Mouse (Mus musculus) limb, embryonic 11.5 days (tissue): ENCODE results near the gene Chrnd. TPM values are rescaled to one million over a fixed set of nuclear protein-coding genes. Genes with fewer than 3 reads are reported as not detected.

ENCODE experiments used
- ATAC-seq: fragments of 200-750 bp; cut with Nextera tagmentation; 2 replicates; pipeline ENCODE4 v1.8.0; 2017; ENCODE audit warnings: low read depth; ENCODE audit not compliant: insufficient number of reproducible peaks, low FRiP score, low TSS enrichment
- DNase-seq: peaks from one replicate; pipeline ENCODE4 v3.0.0-alpha.2; 2015; ENCODE audit warnings: low spot score
- H3K27ac ChIP-seq: fragments of 300-500 bp; sonication (generic); replicated peaks from 2 replicates; pipeline ENCODE4 v1.5.1; 2014; ENCODE audit warnings: low read depth, mild to moderate bottlenecking, low read length
- H3K27me3 ChIP-seq: fragments of 300-500 bp; sonication (generic); 2 replicates; pipeline ENCODE4 v1.6.1; 2014; ENCODE audit warnings: mild to moderate bottlenecking, low read length, mixed read lengths; ENCODE audit not compliant: control insufficient read depth, insufficient read depth
- H3K36me3 ChIP-seq: fragments of 300-500 bp; sonication (generic); 2 replicates; pipeline ENCODE4 v1.6.1; 2014; ENCODE audit warnings: mild to moderate bottlenecking, low read length, moderate library complexity, mixed read lengths; ENCODE audit not compliant: control insufficient read depth, insufficient read depth
- H3K4me1 ChIP-seq: fragments of 300-500 bp; sonication (generic); 2 replicates; pipeline ENCODE4 v1.6.1; 2014; ENCODE audit warnings: low read length, mixed read lengths; ENCODE audit not compliant: control insufficient read depth, insufficient read depth
- H3K4me2 ChIP-seq: fragments of 300-500 bp; sonication (generic); 2 replicates; pipeline ENCODE4 v1.6.1; 2014; ENCODE audit warnings: low read depth, mild to moderate bottlenecking, moderate library complexity; ENCODE audit not compliant: severe bottlenecking
- H3K4me3 ChIP-seq: fragments of 300-500 bp; sonication (generic); 2 replicates; pipeline ENCODE4 v1.5.1; 2014; ENCODE audit warnings: low read depth, low read length
- H3K9ac ChIP-seq: fragments of 300-500 bp; sonication (generic); 2 replicates; pipeline ENCODE4 v1.6.1; 2014; ENCODE audit warnings: mild to moderate bottlenecking, low read length
- H3K9me3 ChIP-seq: fragments of 300-500 bp; sonication (generic); 2 replicates; pipeline ENCODE4 v1.6.1; 2016; ENCODE audit warnings: low read length; ENCODE audit not compliant: control insufficient read depth
- WGBS: fragments of 180-500 bp; shearing (Covaris S2); extraction: QIAGEN DNeasy Blood & Tissue Kit; methylation state at CpG from one replicate; pipeline ENCODE4 v1.1.7; 2014; 5-methylcytosine and 5-hydroxymethylcytosine counted together
- polyA plus RNA-seq: library from polyadenylated mRNA; unstranded; fragments of >200 nt; fragmentation: Nextera tagmentation; extraction: Ambion mirVana; gene quantifications from 2 replicates; pipeline ENCODE4 v1.2.1, GENCODE M21; 2014

Chrnd gene
- polyA plus RNA-seq = 0.73 and 1.2 TPM in 2 replicates

- 28% methylated on average over 4 of the region's 4 CpGs for WGBS
- no peaks in the 10 kb centered on the region for H3K36me3 ChIP-seq
- H3K27ac ChIP-seq = no peak within 1 kb of the TSS
- DNase-seq (no peak), ATAC-seq (peak; percentile 15; the same call in 1 of the 2 replicates)
- no peak within 1 kb of the TSS; the same call in 1 of the 2 replicates for H3K9ac ChIP-seq
- 0 out of 2 replicates have a peak, but pooled peaks cover 2% of the 10 kb centered on the region for H3K4me1 ChIP-seq
- H3K4me2 ChIP-seq = no peak within 1 kb of the TSS
- no peak within 1 kb of the TSS for H3K4me3 ChIP-seq
- no peaks in the 10 kb centered on the region for H3K9me3 ChIP-seq
- peaks cover 12% of the 10 kb centered on the region for H3K27me3 ChIP-seq
Measured at GRCm38 (mm10) chr1:87190429-87190828, at the start of gene Chrnd. Gene Chrnd (plus strand): TSS chr1:87190607.

GRCm38 (mm10) chr1:87141550-87141949 lies 48.9 kb upstream of the Chrnd start:
- no peak for DNase-seq
- 81% methylated on average over 4 of the region's 4 CpGs for WGBS
- Histone ChIP-seq H3K4me3 (no peak overlapping the region), H3K36me3 (no peaks in the 10 kb centered on the region), H3K27ac (no peak overlapping the region), H3K4me1 (no peaks in the 10 kb centered on the region), H3K9me3 (no peaks in the 10 kb centered on the region), H3K27me3 (0 out of 2 replicates have a peak, but pooled peaks cover 2% of the 10 kb centered on the region), H3K4me2 (no peak overlapping the region), H3K9ac (no peak overlapping the region)
- ATAC-seq = no peak

- no peak for ATAC-seq
- Histone ChIP-seq H3K36me3 (no peaks in the 10 kb centered on the region), H3K4me1 (no peaks in the 10 kb centered on the region), H3K4me2 (no peak overlapping the region), H3K4me3 (no peak overlapping the region), H3K27ac (no peak overlapping the region), H3K9ac (no peak overlapping the region), H3K9me3 (no peaks in the 10 kb centered on the region), H3K27me3 (0 out of 2 replicates have a peak, but pooled peaks cover 2% of the 10 kb centered on the region)
- WGBS = 74% methylated on average over 9 of the region's 9 CpGs
- no peak for DNase-seq
Measured at GRCm38 (mm10) chr1:87142456-87142855, 48.0 kb upstream of the Chrnd start.

- no peak for DNase-seq
- no peak overlapping the region for H3K9ac ChIP-seq
- no peaks in the 10 kb centered on the region for H3K4me1 ChIP-seq
- H3K4me2 ChIP-seq = no peak overlapping the region
- 0 out of 2 replicates have a peak, but pooled peaks cover 2% of the 10 kb centered on the region for H3K27me3 ChIP-seq
- WGBS = 88% methylated on average over 10 of the region's 10 CpGs
- no peak overlapping the region for H3K4me3 ChIP-seq
- H3K36me3 ChIP-seq = no peaks in the 10 kb centered on the region
- no peak for ATAC-seq
- H3K27ac ChIP-seq = no peak overlapping the region
- H3K9me3 ChIP-seq = no peaks in the 10 kb centered on the region
Measured at GRCm38 (mm10) chr1:87143141-87143540, 47.3 kb upstream of the Chrnd start.

GRCm38 (mm10) chr1:87149422-87149821 lies 41.0 kb upstream of the Chrnd start:
- no peaks in the 10 kb centered on the region for H3K9me3 ChIP-seq
- peaks cover 42% of the 10 kb centered on the region for H3K27me3 ChIP-seq
- no peaks in the 10 kb centered on the region for H3K36me3 ChIP-seq
- DNase-seq (no peak), ATAC-seq (no peak)
- H3K4me2 ChIP-seq = no peak overlapping the region
- H3K27ac ChIP-seq = no peak overlapping the region
- H3K9ac ChIP-seq = no peak overlapping the region
- 24% methylated on average over 13 of the region's 13 CpGs for WGBS
- H3K4me3 ChIP-seq = no peak overlapping the region
- 0 out of 2 replicates have a peak, but pooled peaks cover 2% of the 10 kb centered on the region for H3K4me1 ChIP-seq

GRCm38 (mm10) chr1:87151286-87151685 lies 39.1 kb upstream of the Chrnd start:
- peaks cover 59% of the 10 kb centered on the region for H3K27me3 ChIP-seq
- DNase-seq = no peak
- no peaks in the 10 kb centered on the region for H3K36me3 ChIP-seq
- no peak overlapping the region for H3K4me3 ChIP-seq
- H3K4me2 ChIP-seq = no peak overlapping the region
- H3K9ac ChIP-seq = no peak overlapping the region
- H3K4me1 ChIP-seq = peaks cover 8% of the 10 kb centered on the region; the same call in 1 of the 2 replicates
- H3K9me3 ChIP-seq = no peaks in the 10 kb centered on the region
- no peak for ATAC-seq
- H3K27ac ChIP-seq = no peak overlapping the region
- WGBS = 82% methylated on average over 6 of the region's 6 CpGs

GRCm38 (mm10) chr1:87153776-87154500 lies 36.5 kb upstream of the Chrnd start:
- DNase-seq (no peak), ATAC-seq (no peak)
- H3K4me3 ChIP-seq = peak overlapping the region; percentile 24
- 1% methylated on average over 63 of the region's 72 CpGs for WGBS
- H3K4me2 ChIP-seq = peak overlapping the region; percentile 33
- no peak overlapping the region for H3K9ac ChIP-seq
- peaks cover 85% of the 10 kb centered on the region for H3K27me3 ChIP-seq
- no peaks in the 10 kb centered on the region for H3K36me3 ChIP-seq
- peaks cover 8% of the 10 kb centered on the region; the same call in 1 of the 2 replicates for H3K4me1 ChIP-seq
- H3K9me3 ChIP-seq = no peaks in the 10 kb centered on the region
- no peak overlapping the region for H3K27ac ChIP-seq

GRCm38 (mm10) chr1:87154501-87155120 lies 35.8 kb upstream of the Chrnd start:
- no peaks in the 10 kb centered on the region for H3K36me3 ChIP-seq
- H3K4me2 ChIP-seq = peak overlapping the region; percentile 33
- peak overlapping the region; percentile 24 for H3K4me3 ChIP-seq
- H3K9me3 ChIP-seq = no peaks in the 10 kb centered on the region
- H3K4me1 ChIP-seq = peaks cover 8% of the 10 kb centered on the region; the same call in 1 of the 2 replicates
- H3K27me3 ChIP-seq = peaks cover 85% of the 10 kb centered on the region
- peak; percentile 55 for DNase-seq
- ATAC-seq = no peak
- no peak overlapping the region for H3K27ac ChIP-seq
- H3K9ac ChIP-seq = no peak overlapping the region
- 2% methylated on average over 58 of the region's 58 CpGs for WGBS
